Mouse (Mus musculus) brown adipose tissue, adult 24 weeks (tissue): Measurements from ENCODE around the gene Clec1a. TPM values are rescaled to one million over a fixed set of nuclear protein-coding genes. Genes with fewer than 3 reads are reported as not detected.

Experiments used
- H3K27ac ChIP-seq: fragments of 200-500 bp; replicated peaks from 2 replicates; pipeline ENCODE4 v1.5.1; 2012; ENCODE audit warnings: low read depth, mild to moderate bottlenecking, low read length
- H3K4me1 ChIP-seq: fragments of 200-500 bp; 2 replicates; pipeline ENCODE4 v1.6.1; 2012; ENCODE audit warnings: low read length, mixed read lengths; ENCODE audit not compliant: control insufficient read depth, insufficient read depth, insufficient read length
- H3K4me3 ChIP-seq: fragments of 200-500 bp; 2 replicates; pipeline ENCODE4 v1.5.1; 2012; ENCODE audit warnings: low read depth, mild to moderate bottlenecking, low read length, moderate library complexity; ENCODE audit not compliant: insufficient read depth
- polyA plus RNA-seq: library from polyadenylated mRNA; stranded (reverse); fragments of >200 nt; gene quantifications from 2 replicates; pipeline ENCODE4 v1.2.4, GENCODE M21; 2012; ENCODE audit not compliant: missing spikeins, insufficient read depth, insufficient read length

Clec1a gene
- polyA plus RNA-seq, 1 experiment = 2.1 TPM

DNA sequence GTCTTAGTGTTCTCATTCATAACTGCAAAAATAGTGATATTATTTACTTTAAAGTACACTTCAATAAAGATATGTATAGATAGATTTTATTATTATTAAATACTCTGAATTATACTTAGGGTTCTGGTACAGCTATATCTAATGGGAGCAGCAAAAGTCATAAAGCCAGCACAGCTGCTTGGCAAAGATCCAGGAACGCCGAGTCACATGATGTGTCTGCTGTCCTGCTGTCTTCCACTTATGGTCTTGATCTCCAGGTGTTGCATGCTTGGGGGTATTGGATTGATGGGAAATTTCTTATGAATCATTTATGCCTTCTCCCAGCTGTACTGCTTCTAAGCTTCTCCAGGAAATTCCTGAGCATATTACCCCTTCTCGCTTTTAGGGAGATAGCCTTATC is 68.3 kb downstream of the Clec1a start:
- H3K4me3 ChIP-seq = no peak overlapping the region
- no peaks in the 10 kb centered on the region for H3K4me1 ChIP-seq
- no peak overlapping the region for H3K27ac ChIP-seq

DNA sequence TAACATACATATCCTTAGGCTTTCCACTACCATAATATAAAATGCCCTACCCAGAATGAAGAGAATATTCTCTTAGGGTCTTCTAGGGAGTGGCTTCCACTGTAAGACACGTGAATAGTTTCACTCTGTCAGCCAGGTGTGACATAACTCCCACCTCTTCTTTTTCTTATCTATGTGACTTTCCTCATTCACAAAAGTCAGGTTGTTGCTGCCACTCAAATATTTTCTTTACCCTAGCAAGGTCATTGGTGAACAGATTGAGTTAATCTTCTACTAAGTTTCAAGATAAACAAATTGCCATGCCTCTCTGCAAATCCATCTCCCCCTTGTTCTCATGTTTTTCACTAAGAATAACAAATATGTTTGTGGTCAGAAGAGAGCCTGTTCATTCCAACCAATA is 70.1 kb downstream of the Clec1a start:
- no peak overlapping the region for H3K27ac ChIP-seq
- H3K4me1 ChIP-seq = no peaks in the 10 kb centered on the region
- H3K4me3 ChIP-seq = no peak overlapping the region

- no peak overlapping the region for H3K27ac ChIP-seq
- H3K4me3 ChIP-seq = no peak overlapping the region
- H3K4me1 ChIP-seq = no peaks in the 10 kb centered on the region
Observed at GRCm38 (mm10) chr6:129380454-129380853, 71.3 kb downstream of the Clec1a start.

GRCm38 (mm10) chr6:129374937-129375471 is 76.8 kb downstream of the Clec1a start:
- H3K4me3 ChIP-seq = no peak overlapping the region
- H3K27ac ChIP-seq = no peak overlapping the region
- no peaks in the 10 kb centered on the region for H3K4me1 ChIP-seq

Other genes with a start within 250 kb of the Clec1a start
- not detected in 2 replicates for gene Cd69, start 176.6 kb downstream of the Clec1a start, polyA plus RNA-seq
- gene 4922502D21Rik, start 120.2 kb downstream of the Clec1a start, polyA plus RNA-seq = not detected in 2 replicates
- 2.7 and 6.3 TPM in 2 replicates for gene Clec12a, start 109.3 kb downstream of the Clec1a start, polyA plus RNA-seq
- gene Clec12b, start 66.1 kb downstream of the Clec1a start, polyA plus RNA-seq = not detected in 2 replicates
- not detected in 2 replicates for gene Clec1b, start 54.7 kb downstream of the Clec1a start, polyA plus RNA-seq
- gene Clec9a, start 43.1 kb downstream of the Clec1a start, polyA plus RNA-seq = 0.63 TPM in 1 of 2 replicates, not detected in the other
- gene Olr1, start 55.2 kb upstream of the Clec1a start, polyA plus RNA-seq = not detected in 2 replicates
- not detected in 2 replicates for gene Tmem52b, start 60.6 kb upstream of the Clec1a start, polyA plus RNA-seq
- gene Gabarapl1, start 81.2 kb upstream of the Clec1a start, polyA plus RNA-seq = 111 and 147 TPM in 2 replicates
- not detected in 2 replicates for gene Klre1, start 125.9 kb upstream of the Clec1a start, polyA plus RNA-seq
- 2.0 TPM in 1 of 2 replicates, not detected in the other for gene Klrd1, start 139.8 kb upstream of the Clec1a start, polyA plus RNA-seq
- gene Klrk1, start 171.9 kb upstream of the Clec1a start, polyA plus RNA-seq = 0.83 and 1.1 TPM in 2 replicates
- gene Klrc3, start 191.3 kb upstream of the Clec1a start, polyA plus RNA-seq = not detected in 2 replicates
- not detected in 2 replicates for gene Klrc2, start 208.7 kb upstream of the Clec1a start, polyA plus RNA-seq
- gene Klrc1, start 227.0 kb upstream of the Clec1a start, polyA plus RNA-seq = not detected in 2 replicates